Mouse (Mus musculus): ENCODE data around the gene Samd1. TPM values are rescaled to one million over a fixed set of nuclear protein-coding genes. Genes with fewer than 3 reads are reported as not detected.

The Samd1 gene
- total and polyA plus RNA-seq, 2 experiments from 2014 or later = 4.6 to 86.9 TPM

GRCm38 (mm10) chr8:83964015-83964765 is 33.3 kb upstream of the Samd1 start:
- Histone ChIP-seq H3K36me3 (ENCODE audit: insufficient read depth, low read length) (no peaks in the 10 kb centered on the region), H3K4me2 (ENCODE audit: low read depth, low read length, poor library complexity, severe bottlenecking) (no peak overlapping the region), H3K9ac (replicated peaks; ENCODE audit: low read length, poor library complexity, severe bottlenecking) (no peak overlapping the region), H3K4me3 (ENCODE audit: low read depth, low read length) (no peak overlapping the region), H3K27me3 (ENCODE audit: insufficient read depth, low read length) (no peaks in the 10 kb centered on the region), H3K9me3 (ENCODE audit: low read length) (no peaks in the 10 kb centered on the region), H3K27ac (ENCODE audit: low read depth, low read length) (no peak overlapping the region), H3K4me1 (ENCODE audit: insufficient read depth, low read length) (no peaks in the 10 kb centered on the region)
- DNase-seq (ENCODE audit: low spot score) (no peak), ATAC-seq (ENCODE audit: low FRiP score) (no peak)
- TF ChIP-seq CTCF (IDR thresholded peaks at IDR 0.05) = no peak
- WGBS = 91% methylated on average over 5 of the region's 5 CpGs

GRCm38 (mm10) chr8:83967701-83968100 is 29.8 kb upstream of the Samd1 start:
- no peaks in the 10 kb centered on the region for H3K27me3 ChIP-seq (ENCODE audit: insufficient read depth, low read length)

GRCm38 (mm10) chr8:83971121-83971520 is 26.4 kb upstream of the Samd1 start:
- WGBS = 92% methylated on average over 4 of the region's 4 CpGs
- Histone ChIP-seq H3K4me3 (ENCODE audit: low read depth, low read length) (no peak overlapping the region), H3K9ac (replicated peaks; ENCODE audit: low read length, poor library complexity, severe bottlenecking) (no peak overlapping the region), H3K4me1 (ENCODE audit: insufficient read depth, low read length) (peaks cover 9% of the 10 kb centered on the region; the same call in 1 of the 2 replicates), H3K4me2 (ENCODE audit: low read depth, low read length, poor library complexity, severe bottlenecking) (no peak overlapping the region), H3K36me3 (ENCODE audit: insufficient read depth, low read length) (no peaks in the 10 kb centered on the region), H3K27me3 (ENCODE audit: insufficient read depth, low read length) (no peaks in the 10 kb centered on the region), H3K27ac (ENCODE audit: low read depth, low read length) (no peak overlapping the region), H3K9me3 (ENCODE audit: low read length) (no peaks in the 10 kb centered on the region)
- no peak for TF ChIP-seq CTCF (IDR thresholded peaks at IDR 0.05)
- DNase-seq (ENCODE audit: low spot score) (no peak), ATAC-seq (ENCODE audit: low FRiP score) (no peak)

More at GRCm38 (mm10) chr8:83967701-83968100, 29.8 kb upstream of the Samd1 start:
- ATAC-seq (ENCODE audit: low FRiP score) = no peak
- Histone ChIP-seq H3K9ac (replicated peaks; ENCODE audit: low read length, poor library complexity, severe bottlenecking) (no peak overlapping the region), H3K36me3 (ENCODE audit: insufficient read depth, low read length) (no peaks in the 10 kb centered on the region), H3K4me1 (ENCODE audit: insufficient read depth, low read length) (peaks cover 5% of the 10 kb centered on the region; the same call in 1 of the 2 replicates), H3K27ac (ENCODE audit: low read depth, low read length) (no peak overlapping the region), H3K4me3 (ENCODE audit: low read depth, low read length) (no peak overlapping the region), H3K9me3 (ENCODE audit: low read length) (no peaks in the 10 kb centered on the region), H3K4me2 (ENCODE audit: low read depth, low read length, poor library complexity, severe bottlenecking) (no peak overlapping the region)
- no peak for TF ChIP-seq CTCF (IDR thresholded peaks at IDR 0.05)
- DNase-seq (ENCODE audit: low spot score) = no peak
- WGBS = 98% methylated on average over 7 of the region's 7 CpGs

GRCm38 (mm10) chr8:83971661-83972060 is 25.8 kb upstream of the Samd1 start:
- ATAC-seq (ENCODE audit: low FRiP score) (no peak), DNase-seq (ENCODE audit: low spot score) (no peak)
- Histone ChIP-seq H3K4me1 (ENCODE audit: insufficient read depth, low read length) (peaks cover 12% of the 10 kb centered on the region; the same call in 1 of the 2 replicates), H3K4me2 (ENCODE audit: low read depth, low read length, poor library complexity, severe bottlenecking) (peak overlapping the region; percentile 77), H3K27me3 (ENCODE audit: insufficient read depth, low read length) (no peaks in the 10 kb centered on the region), H3K9ac (replicated peaks; ENCODE audit: low read length, poor library complexity, severe bottlenecking) (no peak overlapping the region), H3K27ac (ENCODE audit: low read depth, low read length) (no peak overlapping the region), H3K4me3 (ENCODE audit: low read depth, low read length) (peak overlapping the region; percentile 95; the same call in 1 of the 2 replicates), H3K36me3 (ENCODE audit: insufficient read depth, low read length) (no peaks in the 10 kb centered on the region), H3K9me3 (ENCODE audit: low read length) (no peaks in the 10 kb centered on the region)
- TF ChIP-seq CTCF (IDR thresholded peaks at IDR 0.05) = no peak
- 72% methylated on average over 6 of the region's 6 CpGs for WGBS

GRCm38 (mm10) chr8:83972150-83973120 is 25.0 kb upstream of the Samd1 start, which contains the start of gene Prkaca:
Gene Prkaca, plus strand, starts transcription at chr8:83972993.
- Histone ChIP-seq H3K4me1 (ENCODE audit: insufficient read depth, low read length) (peaks cover 19% of the 10 kb centered on the region; the same call in 1 of the 2 replicates), H3K36me3 (ENCODE audit: insufficient read depth, low read length) (no peaks in the 10 kb centered on the region), H3K27me3 (ENCODE audit: insufficient read depth, low read length) (no peaks in the 10 kb centered on the region), H3K9me3 (ENCODE audit: low read length) (no peaks in the 10 kb centered on the region), H3K4me3 (ENCODE audit: low read depth, low read length) (peak within 1 kb of the TSS; percentile 95), H3K4me2 (ENCODE audit: low read depth, low read length, poor library complexity, severe bottlenecking) (peak within 1 kb of the TSS; percentile 91), H3K27ac (ENCODE audit: low read depth, low read length) (peak within 1 kb of the TSS; percentile 78), H3K9ac (replicated peaks; ENCODE audit: low read length, poor library complexity, severe bottlenecking) (peak within 1 kb of the TSS; percentile 84)
- under 1% methylated on average over 46 of the region's 94 CpGs for WGBS
- TF ChIP-seq CTCF (IDR thresholded peaks at IDR 0.05) = no peak
- peak; percentile 100 for ATAC-seq (ENCODE audit: low FRiP score)
- peak; percentile 99 for DNase-seq (ENCODE audit: low spot score)

All from midbrain, postnatal 0 days (tissue).